9 mouse cellular contexts compared by ENCODE assay signal in the genomic region with DNA sequence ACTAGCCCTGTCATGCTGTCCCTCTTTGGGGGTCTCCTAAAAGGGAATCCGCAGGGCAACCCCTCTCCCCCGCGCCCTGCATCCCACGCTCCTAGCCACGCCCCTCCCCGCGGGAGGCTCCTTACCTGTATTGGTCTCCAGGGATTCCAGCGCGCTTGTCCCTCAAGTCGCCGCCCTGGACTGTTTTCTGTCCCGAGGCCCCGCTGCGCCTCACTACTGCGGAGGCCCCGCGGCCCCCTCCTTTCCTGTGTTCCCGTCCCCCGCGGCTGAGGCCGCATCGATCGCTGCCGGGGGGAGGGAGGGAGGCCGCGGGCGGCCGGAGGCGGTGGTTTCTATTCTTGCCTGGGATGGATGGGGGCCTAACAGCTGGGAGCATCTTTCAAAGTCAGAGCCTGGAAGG. TPM values are rescaled to one million over a fixed set of nuclear protein-coding genes. Genes with fewer than 3 reads are reported as not detected.
DNase-seq lines count a peak whose midpoint lies in the region; ATAC-seq lines count a peak whose summit lies in the region.
"Had no signal": no experiment of that assay in that cellular context is flagged by ENCODE, and none has a peak within 500 bp of the region (broad histone marks: within the 10 kb centered on the region; RNA-seq: fewer than 3 reads in every experiment).

A gene (minus strand): TSS at position 212 of the 400 bp plus-strand sequence.

- whole genome bisulfite sequencing in forebrain, embryonic 11.5 days = under 1% methylated on average over 29 of the region's 29 CpGs
- under 1% methylated on average over 29 of the region's 29 CpGs for WGBS in neural tube, embryonic 14.5 days

- peak within 1 kb of the TSS; percentile 21 for H3K4me3 ChIP-seq in forebrain, embryonic 11.5 days (ENCODE audit: low read depth, low read length)
- H3K4me3 ChIP-seq in neural tube, embryonic 14.5 days (ENCODE audit: low read depth, low read length) = peak within 1 kb of the TSS; percentile 31
- H3K4me3 ChIP-seq: myocyte had no signal

- no peaks in the 10 kb centered on the region for H3K9me3 ChIP-seq in forebrain, embryonic 11.5 days (ENCODE audit: control insufficient read depth, low read length)
- no peaks in the 10 kb centered on the region for H3K9me3 ChIP-seq in neural tube, embryonic 14.5 days (ENCODE audit: control insufficient read depth, low read length)

- no peak for DNase-seq in left cerebral cortex, adult 8-10 months (ENCODE audit: low spot score in 2 of 2)
- no peak for DNase-seq in left cerebral cortex, postnatal 4 days
- no peak for DNase-seq in forebrain, embryonic 11.5 days (ENCODE audit: low spot score)
- peak in 1 of 2 experiments; percentile 59 for DNase-seq in left cerebral cortex, postnatal 10 days (ENCODE audit: extremely low spot score in 1 of 2, low spot score in 2 of 2)
- no peak for DNase-seq in cerebellum, adult 11-12 months
- DNase-seq in layer of hippocampus, postnatal 25 days (ENCODE audit: extremely low spot score in 1 of 2, low spot score in 1 of 2) = no peak
- DNase-seq in frontal cortex, adult 2 months (ENCODE audit: extremely low spot score in 1 of 2, low spot score in 1 of 2) = no peak

- H3K4me1 ChIP-seq in forebrain, embryonic 11.5 days (replicated peaks; ENCODE audit: control insufficient read depth, insufficient read depth, low read length) = peaks cover 4% of the 10 kb centered on the region; the same call in 1 of the 2 replicates
- H3K4me1 ChIP-seq in neural tube, embryonic 14.5 days (ENCODE audit: control insufficient read depth, insufficient read depth, low read length) = peaks cover 13% of the 10 kb centered on the region

- no peak within 1 kb of the TSS for H3K27ac ChIP-seq in forebrain, embryonic 11.5 days (ENCODE audit: low read depth, low read length)
- H3K27ac ChIP-seq in neural tube, embryonic 14.5 days (ENCODE audit: low read depth, low read length) = no peak within 1 kb of the TSS

- peak within 1 kb of the TSS; percentile 51 for H3K4me2 ChIP-seq in forebrain, embryonic 11.5 days (ENCODE audit: low read depth, low read length, severe bottlenecking)
- peak within 1 kb of the TSS; percentile 54 for H3K4me2 ChIP-seq in neural tube, embryonic 14.5 days (ENCODE audit: low read depth, low read length)

- no peak within 1 kb of the TSS for H3K9ac ChIP-seq in forebrain, embryonic 11.5 days (ENCODE audit: low read length)
- peak within 1 kb of the TSS; percentile 48 for H3K9ac ChIP-seq in neural tube, embryonic 14.5 days (replicated peaks; ENCODE audit: low read depth, low read length)

- intact Hi-C loops in left cerebral cortex, postnatal 4 days (cut with DNase I) = loop anchor here (10.0 kb wide), 1 partner anchor 174 kb away; no protein-coding TSS in a partner anchor
- intact Hi-C loops in left cerebral cortex, postnatal 10 days (cut with DNase I) = loop anchor here (5.0 kb wide), 1 partner anchor 34 kb away; no protein-coding TSS in a partner anchor

- ATAC-seq in forebrain, embryonic 11.5 days (replicated peaks; ENCODE audit: low FRiP score) = no peak
- ATAC-seq in neural tube, embryonic 14.5 days (ENCODE audit: low read depth) = no peak

- no peaks in the 10 kb centered on the region for H3K36me3 ChIP-seq in forebrain, embryonic 11.5 days (ENCODE audit: control insufficient read depth, insufficient read depth, low read length)
- H3K36me3 ChIP-seq in neural tube, embryonic 14.5 days (ENCODE audit: control insufficient read depth, insufficient read depth, low read length) = no peaks in the 10 kb centered on the region

- peaks cover 61% of the 10 kb centered on the region for H3K27me3 ChIP-seq in forebrain, embryonic 11.5 days (ENCODE audit: control insufficient read depth, insufficient read depth, low read length)
- peaks cover 53% of the 10 kb centered on the region for H3K27me3 ChIP-seq in neural tube, embryonic 14.5 days (ENCODE audit: control insufficient read depth, insufficient read depth, low read length)

RNA-seq across cellular contexts. Expression of the gene that starts here (rescaled TPM):
- 10 to 100 TPM; 17.5 to 19.4 (median 18.5) TPM for total RNA-seq in left cerebral cortex, adult 8-10 months (2022)
- 1 to 10 TPM; 8.1 to 9.0 TPM for total RNA-seq in left cerebral cortex, postnatal 4 days (2021)
- polyA plus RNA-seq in forebrain, embryonic 11.5 days (2014; fragmentation: Nextera tagmentation; extraction: Ambion mirVana) = not detected in 2 replicates
- total RNA-seq in left cerebral cortex, postnatal 10 days (2021) = 10 to 100 TPM; 10.6 to 11.1 TPM
- 1.1 and 1.7 TPM in 2 replicates for polyA plus RNA-seq in neural tube, embryonic 14.5 days (2014; fragmentation: Nextera tagmentation; extraction: Ambion mirVana)
- 1 to 10 TPM; 4.4 to 5.0 TPM for total RNA-seq in layer of hippocampus, postnatal 25 days (2021)
- polyA plus RNA-seq in frontal cortex, adult 2 months (2012; rRNA removed) = 4.9 and 7.1 TPM in 2 replicates
- polyA plus RNA-seq: myocyte had no signal
